Mouse (Mus musculus) erythroid progenitor cell, adult 5-6 weeks (primary cell): ENCODE measurements around the gene Sft2d1. TPM values are rescaled to one million over a fixed set of nuclear protein-coding genes. Genes with fewer than 3 reads are reported as not detected.
"Not testable (repeated sequence)": the region's sequence is repeated elsewhere in the genome, so short reads cannot be mapped to it uniquely, and the experiment has no call there.

Experiments
- ATAC-seq: replicated peaks from 2 replicates; pipeline ENCODE4 v1.8.0; 2016; ENCODE audit warnings: moderate number of reproducible peaks, mild to moderate bottlenecking, moderate TSS enrichment, inconsistent platforms; ENCODE audit not compliant: poor library complexity, low FRiP score, severe bottlenecking
- total RNA-seq, 2 experiments: library from RNA; stranded (forward) in 1 of 2; stranded (reverse) in 1 of 2; fragments of 150-400 nt in 1 of 2; fragments of 186-747, 209-891 nt in 1 of 2; gene quantifications; 2 replicates each; pipeline versions ENCODE4 v1.2.3 to v1.2.4; 2015 to 2017; ENCODE audit warnings: low replicate concordance in 2 of 2

Sft2d1 gene
- total RNA-seq, 2 experiments from 2014 or later, result 7.9 to 39.4 TPM

DNA sequence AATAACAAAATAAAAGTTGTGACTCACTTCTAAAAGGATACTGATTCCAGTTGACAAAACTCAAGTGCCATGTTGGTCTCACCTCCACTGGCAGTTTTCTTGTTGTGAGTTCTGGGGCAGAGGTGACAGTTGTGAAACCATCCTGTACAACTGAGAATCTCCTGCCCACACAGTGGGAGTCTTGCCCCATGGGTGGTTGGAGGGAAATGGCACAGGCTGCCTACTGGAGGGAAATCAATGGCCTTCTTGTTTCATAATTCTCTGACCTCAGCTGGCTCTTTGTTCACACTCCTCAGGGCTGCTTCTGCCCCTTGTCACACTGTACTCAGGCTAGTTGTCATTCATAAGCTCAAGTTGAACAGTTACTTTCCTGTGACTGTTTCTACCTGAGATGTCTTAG, 11.4 kb upstream of the Sft2d1 start:
- ATAC-seq, result no peak

DNA sequence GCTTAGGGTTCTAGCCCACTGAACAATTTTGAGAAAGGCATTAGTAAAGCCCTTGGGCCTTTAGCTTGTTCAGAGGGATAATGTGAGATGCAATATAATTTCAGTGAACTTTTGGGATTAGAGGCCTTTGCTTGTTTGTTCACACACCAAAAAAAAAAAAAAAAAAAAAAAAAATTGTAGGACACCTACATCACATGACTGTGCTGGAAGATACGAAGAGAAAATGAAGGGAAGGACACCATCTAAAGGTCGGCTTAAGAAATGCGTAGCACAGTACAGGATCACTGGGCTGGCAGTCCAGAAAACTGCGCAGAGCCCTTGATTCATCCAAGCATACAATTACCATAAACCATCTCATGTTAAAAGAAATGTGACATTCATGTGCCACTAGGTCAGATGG, 9.4 kb upstream of the Sft2d1 start:
- ATAC-seq, result no peak

DNA sequence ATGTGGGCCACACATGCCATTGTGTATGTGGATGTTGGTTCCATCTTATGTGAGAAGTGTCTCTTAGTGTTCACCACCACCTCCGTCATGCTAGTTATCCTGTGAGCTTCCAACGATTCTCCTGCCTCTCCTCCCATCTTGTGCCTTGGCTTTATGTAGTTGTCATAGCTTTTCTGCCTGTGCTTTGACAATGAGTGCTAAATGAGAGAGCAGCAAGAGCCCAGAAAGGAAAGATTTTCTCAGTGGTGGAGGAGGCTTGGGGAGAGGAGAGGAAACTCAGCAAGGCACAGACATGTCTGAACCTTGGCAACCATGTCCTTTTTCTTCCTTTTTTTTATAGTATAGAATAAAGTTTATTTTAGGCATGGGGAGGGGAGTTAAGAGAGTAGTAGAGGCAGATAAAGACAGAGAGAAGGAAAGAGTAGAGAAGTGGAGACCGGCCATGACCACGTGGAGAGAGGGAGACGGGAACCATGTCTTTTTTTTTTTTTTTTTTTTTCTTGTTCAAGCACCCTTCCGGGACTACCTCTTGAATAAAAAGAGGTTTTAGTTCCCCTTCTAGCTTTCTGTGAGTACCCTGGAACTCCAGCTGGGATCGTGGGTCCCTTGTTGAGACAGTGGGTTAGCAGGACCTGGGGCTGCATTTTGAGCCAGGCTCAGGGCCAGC, 8.0 kb upstream of the Sft2d1 start:
- ATAC-seq, result no peak

DNA sequence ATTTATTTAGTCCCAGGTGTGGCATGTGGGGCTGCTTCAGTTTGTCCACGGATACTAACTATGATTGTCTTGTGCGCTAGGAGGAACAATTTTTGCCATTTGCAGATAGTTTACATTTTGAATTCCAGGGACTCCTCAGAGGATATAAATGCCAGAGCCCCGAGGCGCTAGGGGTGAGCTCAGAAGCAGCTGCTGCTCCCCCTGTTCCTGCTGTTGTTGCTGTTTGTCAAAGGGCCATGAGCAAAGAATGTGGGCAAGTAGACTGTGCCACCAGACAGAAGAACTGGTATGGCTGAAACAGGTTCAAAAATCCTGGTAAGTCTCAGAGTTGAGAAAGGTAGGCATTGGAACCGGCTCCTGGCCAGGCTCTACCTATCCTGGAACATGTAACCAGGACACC, 7.2 kb upstream of the Sft2d1 start:
- no peak for ATAC-seq

- no peak for ATAC-seq
Measured at GRCm38 (mm10) chr17:8305801-8306200, 5.1 kb upstream of the Sft2d1 start.

DNA sequence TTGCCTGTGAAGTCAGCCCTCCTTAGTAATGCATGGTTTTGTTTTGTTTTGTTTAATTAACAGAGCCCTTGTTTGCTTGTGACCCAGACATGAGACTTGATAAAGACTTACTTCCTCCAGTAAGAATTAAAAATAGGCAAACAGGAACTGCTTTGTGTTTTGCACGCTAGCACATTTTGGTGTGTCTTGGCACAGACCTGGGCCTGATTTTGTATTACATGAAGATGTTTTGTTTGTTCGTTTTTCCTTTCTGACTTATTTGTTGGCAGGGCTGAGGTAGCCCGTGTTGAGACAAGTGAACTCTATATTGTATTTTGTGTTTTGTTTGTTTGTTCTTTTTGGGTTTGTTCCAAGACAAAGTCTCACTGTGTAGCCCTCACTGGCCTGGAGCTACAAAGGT, 849 bp downstream of the Sft2d1 start:
- no peak for ATAC-seq

DNA sequence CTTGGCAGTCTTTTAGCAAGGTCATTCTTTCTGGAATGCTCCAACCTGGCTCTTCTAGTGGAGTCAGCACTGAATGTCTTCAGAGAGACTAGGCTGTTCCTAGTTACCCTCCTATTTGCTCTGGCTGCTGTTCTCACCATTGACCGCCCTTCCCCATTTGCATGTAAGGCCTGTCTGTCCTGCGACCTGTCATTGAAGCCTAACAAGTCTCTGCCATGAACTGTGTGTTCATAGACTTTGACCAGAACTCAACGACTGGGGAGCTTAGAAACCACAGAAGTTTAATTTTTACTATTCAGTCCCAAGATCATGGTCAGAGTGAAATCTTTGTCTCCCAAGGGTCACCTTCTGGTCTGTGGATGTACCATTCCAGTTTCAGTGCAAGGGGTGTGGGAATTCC, 3.1 kb downstream of the Sft2d1 start:
- no peak for ATAC-seq

DNA sequence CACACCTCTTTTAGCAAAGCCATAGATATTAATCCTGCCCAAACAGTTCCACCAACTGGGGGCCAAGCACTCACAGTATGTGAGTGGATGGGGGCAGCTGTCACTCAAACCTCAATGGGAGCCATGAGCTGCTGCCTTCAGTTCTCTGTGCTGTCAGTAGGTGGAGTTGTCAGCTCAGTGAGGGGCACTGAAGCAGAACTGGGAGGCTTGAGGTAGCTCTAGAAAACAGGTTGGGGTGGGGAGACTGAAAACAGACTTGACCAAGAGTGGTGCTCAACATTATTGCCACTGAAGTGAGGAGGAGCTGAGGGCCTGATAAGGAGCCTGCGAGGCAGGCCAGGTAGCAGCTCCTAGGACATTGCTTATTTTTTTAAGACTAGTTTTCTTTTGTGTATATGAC, 5.3 kb downstream of the Sft2d1 start:
- no peak for ATAC-seq

DNA sequence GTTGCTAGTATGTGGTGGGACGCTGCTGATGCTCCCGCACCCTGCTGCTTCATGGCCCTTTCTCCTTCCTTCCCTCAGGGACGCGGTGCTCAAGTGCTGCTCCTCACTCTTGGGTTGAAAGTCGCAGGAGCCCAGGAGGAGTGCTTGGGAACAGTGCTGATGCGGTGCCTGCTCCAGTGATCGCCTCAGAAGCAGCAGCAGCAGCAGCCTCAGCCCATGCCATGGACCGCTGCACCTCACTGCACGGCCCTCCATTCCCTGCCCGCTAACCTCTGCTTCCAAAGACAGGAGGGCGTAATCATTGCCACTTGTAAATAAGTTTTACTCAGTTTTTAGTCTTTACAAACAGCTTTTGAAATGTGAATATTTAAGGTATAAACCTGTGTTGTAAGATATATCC, 16.0 kb downstream of the Sft2d1 start:
- not testable (repeated sequence) for ATAC-seq

DNA sequence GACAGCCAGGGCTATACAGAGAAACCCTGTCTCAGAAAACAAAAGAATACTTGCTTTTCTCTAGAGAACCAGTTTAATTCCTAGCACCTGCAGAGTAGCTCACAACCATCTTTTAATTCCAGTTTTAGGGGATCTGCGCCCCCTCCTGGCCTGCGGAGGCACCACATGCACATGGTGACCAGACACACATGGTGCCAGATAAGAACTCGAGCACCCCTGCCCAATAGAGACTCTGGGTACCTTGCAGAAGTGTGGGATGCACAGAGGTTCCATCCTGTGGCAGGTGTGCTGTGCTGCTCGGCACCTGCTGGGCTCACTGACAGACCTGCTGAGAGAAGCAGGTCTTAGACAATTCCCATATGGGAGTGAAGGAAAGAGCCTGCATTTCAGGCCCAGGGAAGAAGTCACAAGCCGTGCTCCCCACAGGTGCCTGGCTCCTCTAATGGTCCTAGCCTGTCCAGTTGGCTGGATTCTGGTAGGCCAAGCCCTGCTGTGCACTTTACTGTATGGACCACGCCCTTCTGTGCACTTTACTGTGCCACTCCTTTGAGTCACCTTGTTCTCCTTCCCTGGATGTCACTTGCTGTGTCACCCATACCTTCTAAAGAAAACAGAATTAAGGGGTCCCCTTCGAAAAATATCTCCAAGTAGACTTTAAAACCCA, 17.7 kb downstream of the Sft2d1 start:
- ATAC-seq, result peak; percentile 67

- no peak for ATAC-seq
Measured at GRCm38 (mm10) chr17:8330602-8331001, 19.7 kb downstream of the Sft2d1 start.

GRCm38 (mm10) chr17:8337159-8337558, 26.3 kb downstream of the Sft2d1 start, which contains the start of gene Prr18:
Gene Prr18, plus strand, starts transcription at chr17:8337459.
- ATAC-seq, result not testable (repeated sequence)

DNA sequence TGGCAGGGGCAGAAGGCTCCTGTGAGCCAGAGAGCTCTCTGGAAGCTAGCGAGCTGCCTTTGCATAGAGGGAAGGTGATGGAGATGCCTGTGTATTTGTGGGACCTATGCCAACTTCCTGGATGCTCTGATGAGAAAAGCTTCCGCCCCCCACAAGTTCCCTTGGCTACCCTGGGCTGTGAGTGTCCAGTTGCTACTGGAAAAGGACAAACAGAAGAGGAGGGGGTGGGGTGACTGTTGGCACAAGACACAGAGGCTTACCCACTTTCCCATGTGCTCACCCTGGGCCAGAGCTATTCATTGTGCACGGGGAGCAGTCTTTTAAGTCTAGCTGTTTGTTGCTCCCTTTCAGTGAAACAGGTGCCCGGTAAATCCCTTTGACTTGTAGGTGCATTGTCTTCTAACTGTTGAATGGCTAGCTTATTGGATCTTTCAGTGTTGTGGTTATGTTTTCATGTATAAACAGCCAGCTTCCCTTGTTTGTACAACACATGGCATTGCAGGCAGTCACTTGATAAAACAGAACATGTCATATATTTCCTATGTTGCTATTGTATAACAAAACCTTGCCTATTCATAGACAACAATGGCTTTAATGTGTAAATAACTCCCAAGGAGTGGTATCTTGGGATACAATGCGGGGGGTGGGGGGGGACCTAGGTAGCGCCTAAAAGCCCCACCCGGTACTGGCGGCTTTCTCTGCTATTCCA, 28.9 kb downstream of the Sft2d1 start:
- no peak for ATAC-seq

GRCm38 (mm10) chr17:8340407-8341359, 29.8 kb downstream of the Sft2d1 start:
- ATAC-seq, result no peak

DNA sequence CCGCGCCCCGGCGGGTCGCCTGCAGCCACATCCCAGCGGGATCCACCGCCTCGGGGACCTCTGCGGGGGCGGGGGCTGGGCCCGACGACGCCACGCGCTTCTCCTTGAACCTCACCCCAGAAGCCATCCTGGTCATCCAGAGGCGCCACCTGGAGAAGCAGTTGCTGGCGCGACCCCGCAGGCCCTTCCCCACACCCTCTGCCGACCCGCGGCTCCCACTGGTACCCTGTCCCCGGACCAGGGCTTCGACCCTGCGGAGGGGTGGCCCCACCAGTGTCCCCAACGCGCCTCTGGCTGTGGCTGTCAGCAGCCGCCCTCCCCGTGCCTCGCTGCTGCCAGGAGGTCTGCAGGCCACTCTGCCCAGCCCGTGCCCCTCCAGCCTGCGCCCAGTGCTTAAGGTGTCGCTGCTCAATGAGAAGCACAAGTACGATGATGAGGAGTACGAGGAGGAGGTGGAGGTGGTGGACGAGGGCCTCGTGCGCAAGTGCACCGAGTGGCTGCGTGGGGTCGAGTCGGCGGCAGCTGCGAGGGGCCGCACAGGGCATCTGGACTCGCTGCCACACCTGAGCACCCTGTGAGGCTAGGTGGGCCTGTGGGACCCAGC, 30.6 kb downstream of the Sft2d1 start:
- ATAC-seq, result no peak

GRCm38 (mm10) chr17:8342706-8343105, 31.8 kb downstream of the Sft2d1 start:
- no peak for ATAC-seq

- ATAC-seq, result no peak
Measured at GRCm38 (mm10) chr17:8343416-8343815, 32.5 kb downstream of the Sft2d1 start.

DNA sequence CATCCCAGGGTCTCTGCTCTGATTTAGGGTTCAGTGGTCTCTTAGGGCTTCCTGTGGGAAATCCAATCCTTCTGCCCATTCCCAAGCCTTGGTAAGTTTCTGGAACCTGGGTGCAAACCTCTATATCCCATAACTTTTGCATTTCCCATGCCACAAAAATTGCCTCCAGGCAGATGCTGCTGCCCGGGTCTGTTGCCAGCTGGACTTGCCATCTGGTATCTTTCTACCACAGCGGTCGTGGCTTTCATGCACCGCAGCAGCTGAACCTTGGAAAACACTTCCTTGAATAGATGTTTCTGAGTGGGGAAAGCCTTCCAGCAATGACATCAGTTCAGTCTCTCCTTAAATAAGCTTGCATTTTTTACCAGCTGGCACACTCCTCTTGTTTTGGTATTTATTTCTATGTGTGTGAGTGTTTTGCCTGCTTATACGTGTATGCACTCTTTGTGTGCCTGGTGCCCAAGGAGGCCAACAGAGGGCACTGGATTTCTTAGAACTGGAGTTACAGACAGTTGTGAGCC, 36.9 kb downstream of the Sft2d1 start:
- ATAC-seq, result no peak

DNA sequence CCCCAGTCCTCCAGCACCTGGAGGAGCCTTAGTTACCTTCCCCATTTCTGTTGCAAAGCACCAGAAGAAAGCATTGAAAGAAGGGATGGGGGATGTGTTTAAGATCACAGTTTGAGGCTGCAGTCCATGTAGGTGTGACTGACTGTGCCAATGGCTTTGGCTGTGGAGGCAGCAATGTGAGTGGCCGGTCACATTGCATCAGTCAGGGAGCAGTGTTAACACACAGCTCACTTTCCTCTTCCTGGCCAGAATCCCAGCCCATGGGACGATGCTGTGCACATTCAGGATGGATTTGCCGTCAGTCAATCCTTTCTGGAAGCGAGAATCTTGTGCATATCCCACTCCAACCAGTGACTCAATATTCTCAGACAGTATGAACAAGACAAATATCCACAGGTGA, 38.0 kb downstream of the Sft2d1 start:
- ATAC-seq, result no peak
